Mouse (Mus musculus): ENCODE results near the gene Eml4.

- TF ChIP-seq POLR2A (IDR thresholded peaks at IDR 0.05; ENCODE audit: control insufficient read depth, low read depth, low read length) (no peak), CTCF (IDR thresholded peaks at IDR 0.05; ENCODE audit: control insufficient read depth, insufficient read depth, insufficient replicate concordance, low read depth, low read length) (no peak)
Observed at GRCm38 (mm10) chr17:83522590-83523379, 172.1 kb downstream of the Eml4 start.

All from testis, adult 2 months (tissue).